In genomic region chr3:152912216-152913101, GRCm38 (mm10) we compare ENCODE assay signal across 10 mouse cellular contexts.
A peak's percentile ranks its signal among the peaks of the same experiment; 100 is the strongest.
DNase-seq lines count a peak whose midpoint lies in the region; ATAC-seq and TF ChIP-seq lines count a peak whose summit lies in the region.
"Had no signal": no experiment of that assay in that cellular context is flagged by ENCODE, and none has a peak within 500 bp of the region (broad histone marks: within the 10 kb centered on the region; RNA-seq: fewer than 3 reads in every experiment).

No protein-coding gene starts in this region.

- no peak for TF ChIP-seq CTCF in heart, adult 2 months (IDR thresholded peaks at IDR 0.05)

- no peak for TF ChIP-seq EP300 in heart, adult 2 months (IDR thresholded peaks at IDR 0.05; ENCODE audit: insufficient read depth, low read depth, low read length)

- H3K4me1 ChIP-seq in heart, adult 2 months (ENCODE audit: control insufficient read depth, insufficient read depth, low read length), result no peaks in the 10 kb centered on the region
- H3K4me1 ChIP-seq in heart, embryonic 12.5 days (replicated peaks), result no peaks in the 10 kb centered on the region; the same call in 1 of the 2 replicates
- no peaks in the 10 kb centered on the region for H3K4me1 ChIP-seq in liver, embryonic 15.5 days (replicated peaks)
- no peaks in the 10 kb centered on the region for H3K4me1 ChIP-seq in stomach, embryonic 15.5 days

- H3K4me3 ChIP-seq in heart, adult 2 months, result no peak overlapping the region
- no peak overlapping the region for H3K4me3 ChIP-seq in heart, embryonic 12.5 days
- H3K4me3 ChIP-seq in liver, embryonic 15.5 days (replicated peaks), result no peak overlapping the region
- H3K4me3 ChIP-seq in stomach, embryonic 15.5 days (replicated peaks), result no peak overlapping the region

- ATAC-seq in heart, embryonic 12.5 days (ENCODE audit: insufficient number of reproducible peaks, low FRiP score), result no peak
- ATAC-seq in liver, embryonic 15.5 days (ENCODE audit: insufficient read depth), result peak; percentile 72
- 0 out of 2 replicates have a peak, but pooled peaks have one; percentile 27 for ATAC-seq in stomach, embryonic 15.5 days (ENCODE audit: insufficient read depth, low FRiP score, low read depth)
- ATAC-seq: forebrain, embryonic 16.5 days had no signal

- WGBS in heart, adult 2 months, result 71% methylated on average over 23 of the region's 23 CpGs
- 72% methylated on average over 23 of the region's 23 CpGs for WGBS in heart, embryonic 12.5 days
- WGBS in liver, embryonic 15.5 days (ENCODE audit: insufficient replicate concordance), result 18% methylated on average over 23 of the region's 23 CpGs
- WGBS in stomach, embryonic 15.5 days, result 75% methylated on average over 23 of the region's 23 CpGs

- no peaks in the 10 kb centered on the region for H3K9me3 ChIP-seq in heart, embryonic 12.5 days (replicated peaks)
- no peaks in the 10 kb centered on the region for H3K9me3 ChIP-seq in liver, embryonic 15.5 days (replicated peaks)
- no peaks in the 10 kb centered on the region for H3K9me3 ChIP-seq in stomach, embryonic 15.5 days

- H3K27me3 ChIP-seq in heart, adult 2 months (ENCODE audit: control insufficient read depth, insufficient read depth, low read length), result no peaks in the 10 kb centered on the region
- H3K27me3 ChIP-seq in heart, embryonic 12.5 days (replicated peaks), result no peaks in the 10 kb centered on the region
- no peaks in the 10 kb centered on the region for H3K27me3 ChIP-seq in liver, embryonic 15.5 days
- H3K27me3 ChIP-seq in stomach, embryonic 15.5 days (replicated peaks), result no peaks in the 10 kb centered on the region

- no peak overlapping the region for H3K27ac ChIP-seq in heart, adult 2 months
- H3K27ac ChIP-seq in heart, embryonic 12.5 days (ENCODE audit: poor library complexity, severe bottlenecking), result no peak overlapping the region
- no peak overlapping the region for H3K27ac ChIP-seq in liver, embryonic 15.5 days (replicated peaks)
- no peak overlapping the region for H3K27ac ChIP-seq in stomach, embryonic 15.5 days

- H3K36me3 ChIP-seq in heart, adult 2 months (ENCODE audit: control insufficient read depth, insufficient read depth, low read length), result no peaks in the 10 kb centered on the region
- H3K36me3 ChIP-seq in heart, embryonic 12.5 days, result no peaks in the 10 kb centered on the region
- H3K36me3 ChIP-seq in liver, embryonic 15.5 days (replicated peaks), result no peaks in the 10 kb centered on the region
- no peaks in the 10 kb centered on the region for H3K36me3 ChIP-seq in stomach, embryonic 15.5 days

- intact Hi-C loops in heart, adult 2 months (cut with DNase I), result no loop called here

- DNase-seq in heart, adult 2 months, result peak; percentile 21 to 48
- DNase-seq in T-cell, adult 2 months (ENCODE audit: low spot score), result peak; percentile 85
- no peak for DNase-seq in layer of hippocampus, postnatal 10 days (ENCODE audit: low spot score in 2 of 2)
- no peak for DNase-seq in right cerebral cortex, postnatal 36 days (ENCODE audit: low spot score in 2 of 2)
- no peak for DNase-seq in adrenal gland, postnatal 25 days
- DNase-seq: cerebellum, adult 11-12 months had no signal

- H3K79me2 ChIP-seq in heart, adult 2 months (replicated peaks; ENCODE audit: control insufficient read depth, insufficient read depth, low read length), result no peaks in the 10 kb centered on the region

- H3K9ac ChIP-seq in heart, adult 2 months (ENCODE audit: low read depth, low read length), result no peak overlapping the region
- no peak overlapping the region for H3K9ac ChIP-seq in heart, embryonic 12.5 days
- H3K9ac ChIP-seq in liver, embryonic 15.5 days, result no peak overlapping the region
- H3K9ac ChIP-seq in stomach, embryonic 15.5 days, result no peak overlapping the region

- TF ChIP-seq POLR2A in heart, adult 2 months (IDR thresholded peaks at IDR 0.05; ENCODE audit: insufficient read depth, low read depth, low read length), result no peak

- no peak overlapping the region for H3K4me2 ChIP-seq in heart, embryonic 12.5 days
- H3K4me2 ChIP-seq in liver, embryonic 15.5 days, result peak overlapping the region; percentile 27
- no peak overlapping the region for H3K4me2 ChIP-seq in stomach, embryonic 15.5 days

Comparison
In these comparisons a context has a peak if more than half of its experiments do, and no peak if none do; other contexts are left out.
1. DNase-seq: peak in heart, adult 2 months (2 of 2) and T-cell, adult 2 months (single experiment); none in layer of hippocampus, postnatal 10 days (0 of 2), right cerebral cortex, postnatal 36 days (0 of 2) and adrenal gland, postnatal 25 days (single experiment).